Mouse (Mus musculus) megakaryocyte, embryonic 14.5 days (primary cell): ENCODE measurements around the gene Gm10563. TPM values are rescaled to one million over a fixed set of nuclear protein-coding genes. Genes with fewer than 3 reads are reported as not detected.
A peak's percentile ranks its signal among the peaks of the same experiment; 100 is the strongest.

ENCODE experiments used
- H3K27me3 ChIP-seq: replicated peaks from 2 replicates; pipeline ENCODE3; 2012; ENCODE audit warnings: inconsistent platforms
- H3K36me3 ChIP-seq: replicated peaks from 2 replicates; pipeline ENCODE3; 2012; ENCODE audit warnings: low read length, inconsistent platforms, mixed read lengths
- H3K4me1 ChIP-seq: 2 replicates; pipeline ENCODE4 v1.6.1; 2012; ENCODE audit warnings: inconsistent platforms
- H3K4me3 ChIP-seq: replicated peaks from 2 replicates; pipeline ENCODE3; 2012; ENCODE audit warnings: moderate library complexity, mild to moderate bottlenecking, inconsistent platforms
- H3K9me3 ChIP-seq: 2 replicates; pipeline ENCODE4 v1.6.1; 2012; ENCODE audit warnings: inconsistent platforms
- FLI1 ChIP-seq: IDR thresholded peaks from 2 replicates; pipeline ENCODE4 v1.6.1; 2012; ENCODE audit warnings: low read length, inconsistent platforms, mixed read lengths
- GATA1 ChIP-seq: IDR thresholded peaks from 3 replicates; pipeline ENCODE4 v1.6.1; 2012; ENCODE audit warnings: mixed read lengths, low read length, inconsistent platforms, borderline replicate concordance
- polyA plus RNA-seq: library from polyadenylated mRNA; stranded (reverse); fragments of >175 nt; gene quantifications from 2 replicates; pipeline ENCODE4 v1.2.3, GENCODE M21; 2012; ENCODE audit warnings: low replicate concordance; ENCODE audit not compliant: insufficient read depth

The Gm10563 gene
- polyA plus RNA-seq, 1 experiment: not detected

GRCm38 (mm10) chr4:155669598-155670075 lies 24.4 kb upstream of the Gm10563 start:
- peaks cover 24% of the 10 kb centered on the region for H3K36me3 ChIP-seq
- H3K4me3 ChIP-seq: peak overlapping the region; percentile 98
- peaks cover 29% of the 10 kb centered on the region for H3K4me1 ChIP-seq
- TF ChIP-seq FLI1 (no peak), GATA1 (no peak)
- peaks cover 3% of the 10 kb centered on the region for H3K27me3 ChIP-seq
- H3K9me3 ChIP-seq: no peaks in the 10 kb centered on the region

DNA sequence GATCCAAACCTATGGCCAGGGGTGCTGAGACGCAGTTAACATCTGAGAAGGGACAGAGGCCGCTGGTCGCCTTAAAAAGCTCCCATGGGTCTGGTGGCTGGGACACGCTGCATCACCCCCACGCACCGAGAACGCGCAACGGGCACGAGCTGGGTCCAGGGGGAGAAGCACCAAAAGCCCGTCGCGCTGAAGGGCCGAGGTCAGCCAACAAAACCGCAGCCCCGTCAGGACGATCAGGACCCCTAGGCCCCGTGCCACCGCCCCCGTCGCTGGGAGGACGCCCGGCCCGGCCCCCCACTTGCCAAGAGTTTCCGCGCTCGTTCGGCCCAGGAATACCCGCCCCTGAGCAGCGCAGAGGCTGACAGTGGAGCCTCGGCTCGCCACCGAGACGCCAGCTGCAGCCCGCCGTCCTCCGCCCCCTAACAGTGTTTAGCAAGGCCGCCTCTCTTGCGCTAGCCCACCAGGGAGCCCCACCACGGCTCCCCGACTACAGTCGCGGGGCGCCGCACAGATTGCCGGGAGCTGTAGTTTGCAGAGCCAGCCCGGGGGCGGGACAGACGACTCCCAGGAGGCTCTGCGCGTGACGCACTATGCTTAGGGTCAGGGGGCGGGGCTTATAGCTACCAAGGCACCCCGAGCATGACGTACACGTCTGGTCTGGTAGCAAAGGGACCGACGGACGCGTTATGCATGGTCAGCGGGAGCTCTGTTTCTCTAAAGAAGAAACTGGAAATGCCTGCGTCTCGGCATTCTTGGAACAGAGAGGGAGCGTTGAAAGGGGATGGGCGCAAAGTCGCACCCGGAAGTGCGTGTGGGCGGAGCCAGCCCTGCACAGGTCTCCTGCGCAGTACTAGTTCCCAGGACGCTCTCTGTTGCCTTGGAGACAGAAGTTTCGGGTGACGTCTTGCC lies 23.7 kb upstream of the Gm10563 start, which contains the start of gene Mib2:
Mib2 (minus strand) TSS at position 510 of the 909 bp plus-strand sequence.
- TF ChIP-seq FLI1: no peak
- no peak for TF ChIP-seq GATA1
- Histone ChIP-seq H3K4me1 (peaks cover 34% of the 10 kb centered on the region), H3K4me3 (peak within 1 kb of the TSS; percentile 98), H3K27me3 (peaks cover 2% of the 10 kb centered on the region), H3K9me3 (no peaks in the 10 kb centered on the region), H3K36me3 (peaks cover 31% of the 10 kb centered on the region)

GRCm38 (mm10) chr4:155666903-155667302 lies 21.7 kb upstream of the Gm10563 start:
- H3K4me3 ChIP-seq: peak overlapping the region; percentile 23
- no peak for TF ChIP-seq GATA1
- TF ChIP-seq FLI1: no peak
- H3K36me3 ChIP-seq: peaks cover 48% of the 10 kb centered on the region
- H3K27me3 ChIP-seq: no peaks in the 10 kb centered on the region
- no peaks in the 10 kb centered on the region for H3K9me3 ChIP-seq
- H3K4me1 ChIP-seq: peaks cover 46% of the 10 kb centered on the region

DNA sequence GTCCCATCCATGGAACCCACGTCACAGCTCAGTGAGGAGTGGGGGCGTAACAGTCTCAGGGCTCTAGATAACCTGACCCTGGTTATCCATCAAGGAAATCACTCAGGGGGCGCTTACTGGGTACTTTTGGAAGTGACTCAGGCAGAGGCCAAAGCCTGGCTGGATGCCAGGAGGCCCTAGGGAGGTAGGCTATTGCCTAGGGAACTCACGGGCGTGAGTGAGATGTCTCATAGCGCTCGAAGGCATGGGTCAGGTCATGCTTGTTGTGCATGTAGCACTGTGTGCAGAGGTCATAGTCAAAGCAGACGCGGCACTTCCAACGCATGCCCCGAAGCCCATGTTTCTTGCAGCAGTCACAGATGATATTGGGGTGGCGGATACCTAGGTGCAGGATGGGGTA lies 15.4 kb upstream of the Gm10563 start:
- no peaks in the 10 kb centered on the region for H3K9me3 ChIP-seq
- peaks cover 95% of the 10 kb centered on the region for H3K36me3 ChIP-seq
- no peak overlapping the region for H3K4me3 ChIP-seq
- H3K4me1 ChIP-seq: peaks cover 65% of the 10 kb centered on the region
- no peaks in the 10 kb centered on the region for H3K27me3 ChIP-seq
- TF ChIP-seq GATA1 (no peak), FLI1 (no peak)

DNA sequence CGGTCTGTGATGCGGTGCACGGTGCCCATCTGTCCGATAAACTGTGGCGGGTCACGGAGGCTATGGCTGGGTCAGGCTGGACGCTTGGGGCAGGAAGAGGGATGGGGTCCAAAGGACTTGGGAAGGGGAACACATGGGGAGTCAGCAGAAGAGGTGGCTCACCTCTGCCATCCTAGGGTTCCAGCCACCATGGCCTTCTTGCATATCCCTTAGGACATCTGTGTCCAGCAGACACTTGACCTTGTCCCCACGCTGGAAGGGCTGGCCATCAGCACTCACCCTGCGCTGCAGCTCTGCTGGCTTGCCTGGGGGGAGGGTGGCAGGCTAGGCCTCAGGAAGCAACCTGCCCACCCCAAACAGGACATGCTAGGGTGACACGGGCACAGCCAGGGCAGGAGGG lies 13.8 kb upstream of the Gm10563 start:
- Histone ChIP-seq H3K27me3 (peaks cover 10% of the 10 kb centered on the region), H3K36me3 (peaks cover 93% of the 10 kb centered on the region)
- TF ChIP-seq GATA1: no peak
- no peak for TF ChIP-seq FLI1

GRCm38 (mm10) chr4:155656214-155656751 lies 11.1 kb upstream of the Gm10563 start:
- peaks cover 28% of the 10 kb centered on the region for H3K27me3 ChIP-seq
- H3K9me3 ChIP-seq: 0 out of 2 replicates have a peak, but pooled peaks cover 6% of the 10 kb centered on the region
- peaks cover 88% of the 10 kb centered on the region for H3K4me1 ChIP-seq
- peak overlapping the region; percentile 9 for H3K4me3 ChIP-seq
- peaks cover 87% of the 10 kb centered on the region for H3K36me3 ChIP-seq
- TF ChIP-seq GATA1 (no peak), FLI1 (no peak)

More for the DNA sequence above, 13.8 kb upstream of the Gm10563 start:
- H3K4me3 ChIP-seq: no peak overlapping the region
- H3K9me3 ChIP-seq: no peaks in the 10 kb centered on the region
- H3K4me1 ChIP-seq: peaks cover 73% of the 10 kb centered on the region

DNA sequence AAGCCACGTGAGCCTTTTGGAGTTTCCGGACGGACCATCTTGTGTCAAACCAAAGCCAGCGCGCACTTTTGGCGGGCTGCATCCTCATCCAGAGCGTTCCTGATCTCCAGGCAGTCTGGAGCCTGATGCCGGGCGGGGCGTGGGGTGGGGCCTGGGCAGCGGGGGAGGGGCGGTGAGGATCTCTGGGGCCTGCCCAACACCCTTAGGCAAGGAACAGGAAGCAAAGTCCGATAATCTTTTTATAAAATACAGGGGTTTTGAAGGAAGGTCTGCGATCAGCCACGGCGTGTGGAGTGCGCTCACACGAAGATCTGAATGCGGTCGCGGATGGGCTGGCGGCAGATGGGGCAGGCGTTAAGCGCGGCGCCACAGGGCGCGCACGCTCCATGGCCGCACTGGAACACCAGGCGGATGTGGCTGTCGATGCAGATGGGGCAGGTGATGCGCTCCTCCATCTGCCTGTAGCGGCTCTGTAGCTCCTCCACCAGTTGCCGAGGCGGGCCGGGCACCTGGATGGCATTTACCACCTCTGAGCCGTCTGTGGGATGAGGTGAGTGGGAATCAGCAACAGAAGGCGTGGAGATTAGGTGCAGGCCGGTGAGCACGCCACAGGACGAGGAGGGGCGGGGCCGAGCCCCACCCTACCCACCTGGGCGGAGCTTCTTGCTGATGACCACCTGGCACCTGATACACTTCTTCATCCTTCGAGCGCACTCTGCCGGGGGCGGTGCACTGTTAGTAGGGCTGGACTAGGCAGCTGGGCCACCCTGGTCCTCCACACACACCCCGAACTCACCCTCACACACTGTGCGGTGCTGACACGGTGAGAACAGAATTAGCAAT lies 9.5 kb upstream of the Gm10563 start:
- Histone ChIP-seq H3K9me3 (0 out of 2 replicates have a peak, but pooled peaks cover 6% of the 10 kb centered on the region), H3K4me1 (peaks cover 86% of the 10 kb centered on the region), H3K4me3 (peak overlapping the region; percentile 89), H3K36me3 (peaks cover 88% of the 10 kb centered on the region), H3K27me3 (peaks cover 28% of the 10 kb centered on the region)
- TF ChIP-seq FLI1: no peak
- no peak for TF ChIP-seq GATA1

GRCm38 (mm10) chr4:155654183-155654455 lies 8.9 kb upstream of the Gm10563 start:
- Histone ChIP-seq H3K9me3 (0 out of 2 replicates have a peak, but pooled peaks cover 6% of the 10 kb centered on the region), H3K4me3 (peak overlapping the region; percentile 89), H3K27me3 (peaks cover 28% of the 10 kb centered on the region), H3K36me3 (peaks cover 88% of the 10 kb centered on the region), H3K4me1 (peaks cover 81% of the 10 kb centered on the region)
- TF ChIP-seq FLI1 (no peak), GATA1 (no peak)

DNA sequence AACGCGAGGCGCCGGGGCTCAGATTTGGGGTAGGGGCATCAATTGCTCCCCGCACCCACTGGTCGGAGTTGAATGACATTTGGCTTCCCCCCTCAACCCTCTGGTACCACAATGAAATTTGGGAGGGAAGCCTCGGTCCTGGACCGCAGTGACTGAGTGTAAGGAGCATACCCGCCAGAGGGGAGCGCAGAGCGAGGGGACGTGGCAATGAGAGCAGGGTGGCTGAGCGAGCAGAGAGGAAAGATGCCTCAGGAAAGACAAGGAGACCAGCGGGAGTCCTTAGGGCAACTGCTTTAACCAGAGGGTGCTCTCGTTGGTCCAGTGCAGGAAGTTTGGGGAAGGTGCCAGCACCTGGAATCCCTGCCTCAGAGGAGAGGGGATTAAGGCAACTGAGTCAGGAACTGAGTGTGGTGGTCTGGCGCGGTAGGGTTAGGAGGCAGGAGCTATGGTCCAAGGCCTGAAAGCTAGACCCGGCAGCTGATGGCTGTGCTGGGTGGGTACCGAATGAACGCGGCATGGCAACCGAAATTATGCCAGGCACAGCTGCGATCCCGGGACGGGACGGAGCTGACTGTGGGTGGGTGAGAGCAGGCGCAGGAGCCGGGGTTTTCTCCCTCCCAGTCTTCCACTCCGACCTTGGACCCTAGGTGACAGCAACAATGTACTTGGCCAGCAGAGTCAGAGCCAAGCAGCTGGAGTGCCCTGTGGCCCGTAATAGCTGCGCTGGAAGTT lies 8.4 kb upstream of the Gm10563 start:
- TF ChIP-seq FLI1 (no peak), GATA1 (no peak)
- H3K4me1 ChIP-seq: peaks cover 78% of the 10 kb centered on the region
- peak overlapping the region; percentile 89 for H3K4me3 ChIP-seq
- peaks cover 88% of the 10 kb centered on the region for H3K36me3 ChIP-seq
- H3K9me3 ChIP-seq: 0 out of 2 replicates have a peak, but pooled peaks cover 6% of the 10 kb centered on the region
- H3K27me3 ChIP-seq: peaks cover 28% of the 10 kb centered on the region
